Mouse (Mus musculus): Measurements from ENCODE around the gene Cpn2. TPM values are rescaled to one million over a fixed set of nuclear protein-coding genes. Genes with fewer than 3 reads are reported as not detected.

Gene Cpn2
- polyA plus RNA-seq, 1 experiment from 2014 or later = not detected

DNA sequence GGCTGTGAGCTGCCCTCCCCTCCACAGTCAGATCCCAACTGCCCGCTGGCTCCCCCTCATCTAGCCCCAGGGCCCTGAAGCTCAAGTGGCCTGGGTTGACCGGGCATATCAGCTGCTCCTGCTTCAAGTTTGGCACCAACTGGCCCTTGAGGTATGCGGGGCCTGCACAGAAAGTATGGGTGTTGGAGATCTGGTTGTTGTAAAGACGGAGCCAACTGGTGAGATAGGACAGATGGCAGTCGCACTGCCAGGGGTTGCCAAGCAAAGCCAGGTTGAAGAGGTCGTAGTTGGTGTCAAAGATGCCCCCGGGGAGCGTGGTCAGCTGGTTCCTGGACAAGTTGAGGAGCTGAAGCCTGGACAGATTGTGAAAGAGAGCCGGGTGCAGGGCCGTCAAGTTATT, 7.9 kb downstream of the Cpn2 start:
- no peak overlapping the region for H3K27ac ChIP-seq

DNA sequence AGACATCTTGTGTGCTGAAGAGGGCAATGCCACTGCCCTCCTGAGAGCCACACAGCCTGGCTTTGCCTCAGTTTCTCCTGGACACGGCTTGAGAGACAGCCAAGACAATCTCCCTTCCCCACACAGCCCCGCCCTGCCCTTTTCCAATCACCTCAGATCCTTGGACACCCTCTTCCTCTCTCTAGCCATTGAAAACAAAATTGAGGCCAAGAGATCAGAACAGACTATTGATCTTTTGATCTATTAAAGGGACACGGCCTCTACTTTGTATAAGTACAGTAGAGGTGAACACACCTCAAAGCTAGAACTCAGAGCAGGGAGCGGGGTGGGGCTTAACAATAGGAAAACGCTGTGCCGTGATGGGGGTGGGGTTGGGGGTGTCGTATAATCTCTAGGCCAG, 8.9 kb downstream of the Cpn2 start:
- no peak overlapping the region for H3K9ac ChIP-seq (replicated peaks)
- H3K27ac ChIP-seq = no peak overlapping the region
- no peaks in the 10 kb centered on the region for H3K36me3 ChIP-seq
- WGBS = 87% methylated on average over 7 of the region's 7 CpGs
- H3K4me1 ChIP-seq (replicated peaks) = 0 out of 2 replicates have a peak, but pooled peaks cover 5% of the 10 kb centered on the region
- no peaks in the 10 kb centered on the region for H3K27me3 ChIP-seq
- no peak for ATAC-seq (ENCODE audit: insufficient number of reproducible peaks, insufficient read depth, low FRiP score, low TSS enrichment, low read depth)
- H3K4me3 ChIP-seq (replicated peaks) = no peak overlapping the region
- no peaks in the 10 kb centered on the region for H3K9me3 ChIP-seq
- H3K4me2 ChIP-seq = no peak overlapping the region

More for the DNA sequence above, 7.9 kb downstream of the Cpn2 start:
- ATAC-seq (ENCODE audit: insufficient number of reproducible peaks, insufficient read depth, low FRiP score, low TSS enrichment, low read depth) = no peak
- Histone ChIP-seq H3K9ac (replicated peaks) (no peak overlapping the region), H3K36me3 (no peaks in the 10 kb centered on the region), H3K9me3 (no peaks in the 10 kb centered on the region), H3K27me3 (no peaks in the 10 kb centered on the region), H3K4me3 (replicated peaks) (no peak overlapping the region), H3K4me2 (no peak overlapping the region), H3K4me1 (replicated peaks) (0 out of 2 replicates have a peak, but pooled peaks cover 5% of the 10 kb centered on the region)
- WGBS = 87% methylated on average over 10 of the region's 10 CpGs

DNA sequence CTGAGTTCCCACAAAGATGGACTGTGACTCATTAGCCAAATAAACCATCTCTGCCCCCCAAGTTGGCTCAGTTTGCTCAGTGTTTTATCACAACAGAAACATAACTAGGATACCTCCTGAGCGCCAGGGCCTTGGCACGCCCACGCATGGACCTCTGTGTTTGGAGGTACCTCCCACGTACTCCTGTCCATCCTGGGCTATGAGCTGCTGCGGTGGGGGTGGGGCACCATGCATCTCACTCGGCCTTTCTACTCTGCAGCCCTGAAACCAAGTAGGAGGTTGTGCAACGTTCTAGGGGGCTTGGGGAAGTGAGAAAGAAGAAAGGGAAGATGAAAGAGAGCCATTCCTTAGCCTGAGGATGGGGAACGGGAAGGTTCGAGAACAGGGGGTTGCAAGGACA, 9.6 kb downstream of the Cpn2 start:
- H3K36me3 ChIP-seq = no peaks in the 10 kb centered on the region
- no peak overlapping the region for H3K4me3 ChIP-seq (replicated peaks)
- H3K9me3 ChIP-seq = no peaks in the 10 kb centered on the region
- 0 out of 2 replicates have a peak, but pooled peaks cover 6% of the 10 kb centered on the region for H3K4me1 ChIP-seq (replicated peaks)
- H3K4me2 ChIP-seq = no peak overlapping the region
- H3K27me3 ChIP-seq = no peaks in the 10 kb centered on the region
- ATAC-seq (ENCODE audit: insufficient number of reproducible peaks, insufficient read depth, low FRiP score, low TSS enrichment, low read depth) = no peak
- 79% methylated on average over 9 of the region's 9 CpGs for WGBS
- H3K27ac ChIP-seq = no peak overlapping the region
- no peak overlapping the region for H3K9ac ChIP-seq (replicated peaks)

DNA sequence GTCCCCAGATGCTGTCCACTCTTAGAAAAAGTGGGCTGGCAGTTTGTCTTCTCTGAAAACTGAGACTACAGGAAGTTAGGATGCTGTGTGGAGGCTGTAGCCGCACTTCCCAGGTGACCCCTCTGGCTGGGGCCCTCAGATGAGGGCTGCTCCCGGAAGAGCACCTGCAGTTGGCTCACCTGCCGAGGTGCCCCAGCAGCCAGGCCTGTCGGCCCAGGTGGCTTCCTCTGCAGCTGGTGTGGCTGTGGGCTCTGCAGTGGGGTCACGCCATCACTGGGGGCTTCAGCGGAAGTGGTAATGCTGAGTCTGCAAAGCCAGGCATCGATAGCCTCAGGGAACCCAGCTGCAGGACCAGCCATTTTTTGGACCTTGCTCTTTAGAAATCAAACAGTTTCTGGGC, 12.2 kb downstream of the Cpn2 start:
- H3K27ac ChIP-seq = no peak overlapping the region
- ATAC-seq (ENCODE audit: insufficient number of reproducible peaks, insufficient read depth, low FRiP score, low TSS enrichment, low read depth) = no peak
- no peaks in the 10 kb centered on the region for H3K36me3 ChIP-seq
- H3K27me3 ChIP-seq = peaks cover 17% of the 10 kb centered on the region; the same call in 1 of the 2 replicates
- H3K9ac ChIP-seq (replicated peaks) = no peak overlapping the region
- no peak overlapping the region for H3K4me2 ChIP-seq
- 45% methylated on average over 7 of the region's 7 CpGs for WGBS
- no peaks in the 10 kb centered on the region for H3K9me3 ChIP-seq
- no peak overlapping the region for H3K4me3 ChIP-seq (replicated peaks)
- peaks cover 16% of the 10 kb centered on the region; the same call in 1 of the 2 replicates for H3K4me1 ChIP-seq (replicated peaks)

DNA sequence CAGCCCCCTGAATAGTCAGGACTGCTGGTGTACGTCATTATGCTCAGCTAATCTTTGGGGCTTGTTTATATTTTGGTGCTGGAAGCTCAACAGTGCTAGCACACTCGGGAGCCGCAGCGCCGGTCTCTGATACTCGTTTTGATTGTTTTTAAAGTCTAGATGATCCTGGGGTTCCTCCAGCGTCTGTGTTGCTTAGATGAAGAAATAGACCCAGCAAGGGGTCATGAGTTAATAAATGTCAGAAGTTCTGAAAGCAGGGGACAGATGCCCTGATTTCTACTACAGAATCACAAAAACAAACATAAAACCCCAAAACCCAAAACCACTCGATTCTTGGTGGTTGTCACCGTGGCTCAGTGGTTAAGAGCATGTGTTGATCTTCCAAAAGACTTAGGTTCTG, 13.4 kb downstream of the Cpn2 start:
- ATAC-seq (ENCODE audit: insufficient number of reproducible peaks, insufficient read depth, low FRiP score, low TSS enrichment, low read depth) = no peak
- Histone ChIP-seq H3K27me3 (peaks cover 26% of the 10 kb centered on the region), H3K36me3 (no peaks in the 10 kb centered on the region), H3K27ac (no peak overlapping the region), H3K4me2 (no peak overlapping the region), H3K4me1 (replicated peaks) (peaks cover 16% of the 10 kb centered on the region; the same call in 1 of the 2 replicates), H3K9ac (replicated peaks) (no peak overlapping the region), H3K9me3 (no peaks in the 10 kb centered on the region), H3K4me3 (replicated peaks) (no peak overlapping the region)
- WGBS = 82% methylated on average over 9 of the region's 9 CpGs

DNA sequence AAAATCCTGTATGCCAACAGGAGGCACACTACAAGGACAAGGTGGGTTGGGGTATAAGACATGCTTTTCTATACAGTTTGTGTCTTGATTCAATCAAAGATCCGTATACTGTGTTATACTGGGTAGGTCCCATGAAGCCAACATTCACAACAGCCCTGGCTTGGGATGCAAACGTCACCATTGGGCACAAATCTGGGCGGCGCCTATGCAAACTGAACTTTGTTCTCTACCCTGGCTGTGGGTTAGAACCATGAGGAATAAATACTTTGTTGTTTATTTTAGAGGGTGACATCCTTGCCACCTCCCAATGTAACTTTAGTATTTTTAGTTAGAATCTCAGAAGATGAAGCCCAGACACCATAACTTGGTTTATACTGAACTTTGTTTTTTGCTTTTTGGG, 13.9 kb downstream of the Cpn2 start:
- Histone ChIP-seq H3K4me1 (replicated peaks) (peaks cover 19% of the 10 kb centered on the region; the same call in 1 of the 2 replicates), H3K9ac (replicated peaks) (no peak overlapping the region), H3K36me3 (no peaks in the 10 kb centered on the region), H3K27me3 (peaks cover 26% of the 10 kb centered on the region), H3K9me3 (no peaks in the 10 kb centered on the region), H3K4me3 (replicated peaks) (no peak overlapping the region), H3K4me2 (no peak overlapping the region), H3K27ac (no peak overlapping the region)
- 87% methylated on average over 4 of the region's 4 CpGs for WGBS
- no peak for ATAC-seq (ENCODE audit: insufficient number of reproducible peaks, insufficient read depth, low FRiP score, low TSS enrichment, low read depth)

DNA sequence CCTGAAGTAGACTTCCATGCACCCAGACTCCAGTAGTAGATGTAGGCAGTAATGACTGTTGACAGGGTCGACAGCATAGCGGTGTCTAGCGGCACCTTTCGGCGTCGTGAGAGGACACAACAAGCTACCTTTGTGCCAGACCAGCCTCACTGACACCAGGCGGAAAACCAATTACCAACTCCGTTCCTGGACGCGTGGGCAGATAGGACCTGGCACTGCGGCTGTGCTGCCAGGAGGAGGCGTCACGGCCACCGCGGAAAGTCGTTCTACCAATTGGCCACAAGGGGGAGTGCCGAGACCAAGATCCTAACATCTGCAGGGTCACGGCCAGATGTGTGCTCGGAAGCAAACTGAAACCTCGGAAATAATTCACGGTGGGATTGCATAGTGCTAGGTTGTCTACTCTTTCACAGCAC, 15.3 kb downstream of the Cpn2 start:
- H3K9ac ChIP-seq (replicated peaks) = no peak overlapping the region
- 1% methylated on average over 21 of the region's 21 CpGs for WGBS
- peak overlapping the region; percentile 54 for H3K4me2 ChIP-seq
- H3K36me3 ChIP-seq = no peaks in the 10 kb centered on the region
- H3K27ac ChIP-seq = no peak overlapping the region
- peaks cover 26% of the 10 kb centered on the region for H3K27me3 ChIP-seq
- ATAC-seq (ENCODE audit: insufficient number of reproducible peaks, insufficient read depth, low FRiP score, low TSS enrichment, low read depth) = peak; percentile 81
- H3K4me1 ChIP-seq (replicated peaks) = peaks cover 19% of the 10 kb centered on the region; the same call in 1 of the 2 replicates
- no peaks in the 10 kb centered on the region for H3K9me3 ChIP-seq
- peak overlapping the region; percentile 22 for H3K4me3 ChIP-seq (replicated peaks)

DNA sequence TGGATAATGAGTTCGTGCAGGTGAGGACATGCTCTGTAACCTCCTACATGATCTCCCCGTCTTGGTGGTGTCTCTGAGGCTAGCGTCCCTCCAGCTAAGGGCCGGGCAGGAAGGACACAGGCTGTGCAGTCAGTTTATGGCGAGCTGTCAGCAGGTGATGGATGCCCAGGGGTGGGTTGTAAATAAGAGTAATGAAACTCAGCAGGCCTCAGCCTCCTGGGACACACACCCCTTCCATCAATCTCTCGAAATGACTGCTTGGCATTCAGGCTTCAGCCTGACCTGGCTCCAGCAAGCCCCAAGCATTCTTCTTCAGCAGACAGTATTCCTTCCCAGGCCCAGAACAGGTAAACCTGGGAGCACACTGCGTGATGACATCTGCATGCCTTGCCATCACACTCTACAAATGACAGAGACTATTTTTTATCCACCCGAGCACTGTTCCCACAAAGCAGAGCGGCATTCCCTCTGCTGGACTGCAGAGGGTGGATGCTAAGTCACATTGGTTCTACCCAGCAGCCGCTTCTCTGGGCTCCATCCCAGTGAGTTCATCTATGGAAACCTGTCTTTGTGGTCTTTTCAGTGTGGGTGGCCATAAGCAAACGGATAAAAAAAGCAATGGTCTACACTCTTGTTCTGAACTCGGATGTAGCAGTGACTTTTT, 23.1 kb downstream of the Cpn2 start:
- no peak for ATAC-seq (ENCODE audit: insufficient number of reproducible peaks, insufficient read depth, low FRiP score, low TSS enrichment, low read depth)
- Histone ChIP-seq H3K4me2 (no peak overlapping the region), H3K9ac (replicated peaks) (no peak overlapping the region), H3K4me1 (replicated peaks) (peaks cover 31% of the 10 kb centered on the region), H3K9me3 (no peaks in the 10 kb centered on the region; the same call in 1 of the 2 replicates), H3K27me3 (0 out of 2 replicates have a peak, but pooled peaks cover under 1% of the 10 kb centered on the region), H3K4me3 (replicated peaks) (no peak overlapping the region), H3K27ac (no peak overlapping the region), H3K36me3 (no peaks in the 10 kb centered on the region)
- 22% methylated on average over 12 of the region's 12 CpGs for WGBS

DNA sequence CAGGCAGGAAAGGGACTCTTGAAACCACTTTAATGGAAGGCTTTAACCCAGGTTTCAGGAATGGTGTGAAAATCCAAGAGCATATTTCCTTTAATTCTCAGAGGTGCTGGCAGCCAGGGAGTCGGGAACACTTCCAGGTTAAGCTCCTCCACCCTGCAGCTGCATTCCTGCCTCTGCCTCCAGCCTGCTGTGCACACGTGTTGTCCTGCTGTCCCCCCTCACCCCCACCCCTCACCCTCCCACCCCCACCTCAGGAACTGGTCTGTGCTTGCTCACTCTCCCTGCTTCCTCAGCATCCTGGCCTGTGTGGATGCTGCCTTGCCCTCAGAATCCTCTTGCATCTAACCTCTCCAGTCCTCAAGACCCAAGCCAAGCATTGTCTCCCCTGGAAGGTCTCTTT, 25.7 kb downstream of the Cpn2 start:
- Histone ChIP-seq H3K36me3 (no peaks in the 10 kb centered on the region), H3K4me3 (replicated peaks) (no peak overlapping the region), H3K9ac (replicated peaks) (no peak overlapping the region), H3K27ac (peak overlapping the region; percentile 9), H3K9me3 (no peaks in the 10 kb centered on the region; the same call in 1 of the 2 replicates), H3K4me1 (replicated peaks) (peaks cover 34% of the 10 kb centered on the region), H3K27me3 (peaks cover 21% of the 10 kb centered on the region), H3K4me2 (no peak overlapping the region)
- peak; percentile 64 for ATAC-seq (ENCODE audit: insufficient number of reproducible peaks, insufficient read depth, low FRiP score, low TSS enrichment, low read depth)
- WGBS = 3% methylated on average over 2 of the region's 2 CpGs

DNA sequence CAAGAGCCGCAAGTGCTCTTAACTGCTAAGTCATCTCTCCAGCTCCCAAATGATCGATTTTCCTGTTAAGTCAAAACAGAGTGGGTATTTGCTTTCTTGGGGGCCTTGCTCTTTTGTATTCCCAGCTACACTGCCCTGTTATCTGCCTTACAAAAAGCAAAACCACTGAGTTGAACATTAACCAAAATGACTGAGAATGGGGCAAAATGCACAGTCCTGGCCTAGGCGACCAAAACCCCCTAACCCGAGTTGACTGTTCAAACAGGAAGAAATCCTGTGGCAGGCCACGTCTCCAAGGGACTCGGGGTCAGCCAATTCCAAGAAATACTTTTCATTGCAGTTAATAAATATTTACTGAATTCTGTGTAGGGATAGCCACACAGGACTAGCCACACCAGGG, 28.5 kb downstream of the Cpn2 start:
- no peak overlapping the region for H3K27ac ChIP-seq
- H3K9me3 ChIP-seq = no peaks in the 10 kb centered on the region
- peaks cover 53% of the 10 kb centered on the region for H3K4me1 ChIP-seq (replicated peaks)
- ATAC-seq (ENCODE audit: insufficient number of reproducible peaks, insufficient read depth, low FRiP score, low TSS enrichment, low read depth) = no peak
- 71% methylated on average over 6 of the region's 6 CpGs for WGBS
- H3K4me3 ChIP-seq (replicated peaks) = no peak overlapping the region
- H3K27me3 ChIP-seq = peaks cover 34% of the 10 kb centered on the region
- no peak overlapping the region for H3K4me2 ChIP-seq
- H3K9ac ChIP-seq (replicated peaks) = no peak overlapping the region
- no peaks in the 10 kb centered on the region for H3K36me3 ChIP-seq

DNA sequence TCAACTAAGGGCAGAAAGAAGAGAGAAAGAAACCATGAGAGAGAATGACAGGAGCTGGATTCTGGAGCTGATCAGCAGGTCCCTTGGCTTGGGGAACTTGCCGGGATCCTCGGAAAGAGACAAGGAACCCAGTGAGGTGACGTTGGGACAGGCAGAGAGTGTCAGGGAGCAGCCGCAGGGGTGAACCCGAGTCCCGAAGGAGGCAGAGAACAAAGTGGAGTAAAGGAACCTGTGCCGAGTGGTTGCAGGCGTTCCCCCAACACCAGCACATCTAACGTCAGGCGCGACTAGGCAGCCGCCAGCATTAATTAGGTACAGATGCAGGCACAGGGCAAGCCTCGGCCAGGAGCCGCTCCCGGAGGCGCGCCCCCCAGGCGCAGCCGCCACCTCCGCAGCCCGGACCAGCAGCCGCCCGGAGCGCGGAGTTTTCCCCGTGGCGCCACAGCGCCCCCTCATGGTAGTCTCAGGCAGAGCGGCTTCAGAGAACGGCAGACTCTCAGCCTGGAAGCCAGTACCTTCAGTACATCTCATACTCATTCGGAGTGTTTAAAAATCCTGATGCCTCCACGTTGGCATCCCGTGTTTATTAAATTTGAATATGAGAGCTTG, 31.1 kb downstream of the Cpn2 start:
- ATAC-seq (ENCODE audit: insufficient number of reproducible peaks, insufficient read depth, low FRiP score, low TSS enrichment, low read depth) = peak; percentile 89
- Histone ChIP-seq H3K27ac (peak overlapping the region; percentile 87), H3K4me2 (peak overlapping the region; percentile 56), H3K9me3 (no peaks in the 10 kb centered on the region), H3K27me3 (peaks cover 34% of the 10 kb centered on the region), H3K4me3 (replicated peaks) (peak overlapping the region; percentile 29), H3K9ac (replicated peaks) (peak overlapping the region; percentile 46; the same call in 1 of the 2 replicates), H3K4me1 (replicated peaks) (peaks cover 56% of the 10 kb centered on the region), H3K36me3 (no peaks in the 10 kb centered on the region)
- under 1% methylated on average over 33 of the region's 33 CpGs for WGBS

All from limb, embryonic 12.5 days (tissue).